Mouse (Mus musculus) liver, embryonic 11.5 days (tissue): ENCODE results near the gene Vmn1r176. TPM values are rescaled to one million over a fixed set of nuclear protein-coding genes. Genes with fewer than 3 reads are reported as not detected.
"Not testable (repeated sequence)": the region's sequence is repeated elsewhere in the genome, so short reads cannot be mapped to it uniquely, and the experiment has no call there.

Experiments
- ATAC-seq: fragments of 200-750 bp; cut with Nextera tagmentation; replicated peaks from 2 replicates; pipeline ENCODE4 v1.8.0; 2017; ENCODE audit warnings: moderate number of reproducible peaks, mild to moderate bottlenecking, moderate TSS enrichment, moderate library complexity; ENCODE audit not compliant: low FRiP score
- DNase-seq: peaks from one replicate; pipeline ENCODE4 v3.0.0-alpha.2; 2017; ENCODE audit warnings: low spot score
- H3K27ac ChIP-seq: fragments of 300-500 bp; sonication (generic); 2 replicates; pipeline ENCODE4 v1.5.1; 2014; ENCODE audit warnings: mild to moderate bottlenecking, low read depth, low read length, control low read depth
- H3K27me3 ChIP-seq: fragments of 300-500 bp; sonication (generic); replicated peaks from 2 replicates; pipeline ENCODE4 v1.6.1; 2014; ENCODE audit warnings: low read length, mixed read lengths; ENCODE audit not compliant: control insufficient read depth, insufficient read depth
- H3K36me3 ChIP-seq: fragments of 300-500 bp; sonication (generic); 2 replicates; pipeline ENCODE4 v1.6.1; 2014; ENCODE audit warnings: mild to moderate bottlenecking, low read length, moderate library complexity, mixed read lengths; ENCODE audit not compliant: control insufficient read depth, insufficient read depth
- H3K4me1 ChIP-seq: fragments of 300-500 bp; sonication (generic); replicated peaks from 2 replicates; pipeline ENCODE4 v1.6.1; 2014; ENCODE audit warnings: low read length, mixed read lengths; ENCODE audit not compliant: control insufficient read depth, insufficient read depth
- H3K4me2 ChIP-seq: fragments of 300-500 bp; sonication (generic); 2 replicates; pipeline ENCODE4 v1.6.1; 2014; ENCODE audit warnings: mild to moderate bottlenecking, control low read depth, moderate library complexity
- H3K4me3 ChIP-seq: fragments of 300-500 bp; sonication (generic); 2 replicates; pipeline ENCODE4 v1.5.1; 2014; ENCODE audit warnings: low read depth, low read length, control low read depth
- H3K9ac ChIP-seq: fragments of 300-500 bp; sonication (generic); 2 replicates; pipeline ENCODE4 v1.6.1; 2014; ENCODE audit warnings: low read depth, low read length, control low read depth
- H3K9me3 ChIP-seq: fragments of 300-500 bp; sonication (generic); 2 replicates; pipeline ENCODE4 v1.6.1; 2016; ENCODE audit warnings: low read length, inconsistent platforms, mixed read lengths; ENCODE audit not compliant: control insufficient read depth
- WGBS: fragments of 180-500 bp; shearing (Covaris S2); extraction: QIAGEN DNeasy Blood & Tissue Kit; methylation state at CpG from one replicate; pipeline ENCODE4 v1.1.7; 2014; 5-methylcytosine and 5-hydroxymethylcytosine counted together
- polyA plus RNA-seq: library from polyadenylated mRNA; unstranded; fragments of >200 nt; fragmentation: Nextera tagmentation; extraction: Ambion mirVana; gene quantifications from 2 replicates; pipeline ENCODE4 v1.2.1, GENCODE M21; 2014

Gene Vmn1r176
- not detected in 2 replicates for polyA plus RNA-seq

DNA sequence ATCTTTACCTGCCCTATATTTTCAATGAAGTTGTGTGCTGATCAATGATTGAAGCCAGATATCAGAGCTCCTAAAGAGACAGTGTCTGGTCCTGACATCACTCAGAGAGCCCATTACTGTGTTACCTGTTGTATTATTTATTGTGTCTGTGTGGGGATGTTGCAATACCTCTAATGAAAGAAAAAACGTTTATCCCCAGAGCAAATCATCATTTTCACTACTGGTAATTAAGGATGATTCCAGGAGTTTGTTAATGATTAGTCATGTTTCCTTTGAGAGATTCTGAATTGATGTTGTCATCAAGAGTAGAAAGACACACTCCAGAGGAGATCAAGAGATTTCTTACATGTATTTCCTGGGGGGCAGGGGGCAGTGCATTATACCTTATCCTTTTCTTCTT lies at the start of gene Vmn1r176:
Vmn1r176 (minus strand) TSS at position 101 of the 400 bp plus-strand sequence.
- H3K4me1 ChIP-seq, H3K4me2 ChIP-seq, H3K9ac ChIP-seq, H3K9me3 ChIP-seq, H3K36me3 ChIP-seq, H3K27me3 ChIP-seq, DNase-seq, H3K4me3 ChIP-seq, H3K27ac ChIP-seq, ATAC-seq: not testable (repeated sequence)
- WGBS, result no CpG with 5 or more reads among the region's 1 CpGs

DNA sequence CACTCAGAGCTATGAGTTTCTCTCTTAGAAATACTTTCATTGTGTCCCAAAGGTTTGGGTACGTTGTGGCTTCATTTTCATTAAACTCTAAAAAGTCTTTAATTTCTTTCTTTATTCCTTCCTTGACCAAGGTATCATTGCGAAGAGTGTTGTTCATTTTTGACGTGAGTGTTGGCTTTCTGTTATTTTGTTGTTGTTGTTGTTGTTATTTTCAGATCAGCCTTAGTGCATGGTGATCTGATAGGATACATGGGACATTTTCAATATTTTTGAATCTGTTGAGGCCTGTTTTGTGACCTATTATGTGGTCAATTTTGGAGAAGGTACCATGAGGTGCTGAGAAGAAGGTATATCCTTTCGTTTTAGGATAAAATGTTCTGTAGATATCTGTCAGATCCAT lies 39.7 kb upstream of the Vmn1r176 start:
- WGBS, result 72% methylated on average over 3 of the region's 4 CpGs
- not testable (repeated sequence) for H3K27me3 ChIP-seq, H3K27ac ChIP-seq, ATAC-seq, H3K36me3 ChIP-seq, H3K4me2 ChIP-seq, DNase-seq, H3K9ac ChIP-seq, H3K4me1 ChIP-seq, H3K4me3 ChIP-seq, H3K9me3 ChIP-seq

DNA sequence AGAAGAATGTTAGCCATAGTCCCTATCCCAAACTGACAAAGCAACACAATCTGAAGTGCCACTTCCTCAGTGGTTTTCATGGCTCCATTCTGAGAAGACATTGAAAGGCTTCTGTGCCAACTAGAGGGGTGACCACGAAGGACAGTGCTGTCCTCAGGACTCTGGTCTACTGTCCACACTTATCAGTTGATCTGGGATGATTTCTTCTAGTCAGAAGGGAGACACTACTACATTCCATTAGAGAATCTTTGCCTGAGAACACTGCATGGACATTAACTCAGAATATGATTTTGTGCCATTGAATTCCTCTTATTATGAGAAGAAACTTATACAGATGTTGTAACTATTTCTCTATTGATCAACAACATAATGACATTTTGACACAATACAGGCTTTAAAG lies 29.2 kb upstream of the Vmn1r176 start, which contains the start of gene Vmn1r177:
Vmn1r177 (minus strand) TSS at position 101 of the 400 bp plus-strand sequence.
- WGBS, result 16% methylated on average over 1 of the region's 1 CpGs
- not testable (repeated sequence) for H3K4me3 ChIP-seq

DNA sequence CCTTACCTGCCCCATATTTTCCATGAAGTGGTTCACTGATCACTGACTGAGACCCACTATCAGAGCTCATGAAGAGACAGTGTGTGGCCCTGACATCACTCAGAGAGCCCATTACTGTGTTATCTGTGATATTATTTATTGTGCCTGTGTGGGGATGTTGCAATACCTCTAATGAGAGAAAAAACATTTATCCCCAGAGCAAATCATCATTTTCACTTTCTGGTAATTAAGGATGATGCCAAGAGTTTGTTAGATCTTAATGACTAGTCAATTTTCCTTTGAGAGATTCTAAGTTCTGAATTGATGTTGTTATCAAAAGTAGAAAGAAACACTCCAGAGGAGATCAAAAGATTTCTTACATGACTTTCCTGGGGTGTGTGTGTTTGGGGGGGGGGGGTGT lies 26.6 kb downstream of the Vmn1r176 start, which contains the start of gene Vmn1r175:
Vmn1r175 (minus strand) TSS at position 101 of the 400 bp plus-strand sequence.
- not testable (repeated sequence) for H3K4me3 ChIP-seq, DNase-seq, ATAC-seq

More for the DNA sequence above, 29.2 kb upstream of the Vmn1r176 start, which contains the start of gene Vmn1r177:
- not testable (repeated sequence) for H3K36me3 ChIP-seq, H3K4me1 ChIP-seq, H3K4me2 ChIP-seq, H3K27ac ChIP-seq, ATAC-seq, H3K27me3 ChIP-seq, H3K9ac ChIP-seq, H3K9me3 ChIP-seq, DNase-seq

DNA sequence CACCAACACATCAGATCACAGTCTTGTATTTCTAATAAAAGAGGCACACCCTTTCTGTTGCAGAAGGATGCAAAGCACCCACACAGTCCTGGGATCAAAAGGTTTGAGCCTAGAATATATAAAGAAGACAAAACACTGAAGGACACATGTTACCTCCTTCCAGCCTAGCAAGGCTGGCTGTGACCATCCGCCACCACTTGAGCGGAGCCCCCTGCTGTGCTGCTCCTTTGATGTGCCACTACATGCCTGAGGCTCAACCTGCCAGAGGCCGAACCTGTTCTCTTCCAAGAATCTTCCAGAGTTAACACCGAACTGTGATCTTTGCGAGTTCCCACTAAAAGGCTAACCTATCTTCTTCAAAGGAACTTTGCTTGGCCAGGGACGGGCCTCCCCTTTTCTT lies 52.6 kb downstream of the Vmn1r176 start:
- no peaks in the 10 kb centered on the region for H3K27me3 ChIP-seq
- no peak for ATAC-seq
- no peak for DNase-seq
- H3K4me2 ChIP-seq, result no peak overlapping the region
- H3K27ac ChIP-seq, result no peak overlapping the region
- no peak overlapping the region for H3K4me3 ChIP-seq
- no peaks in the 10 kb centered on the region for H3K4me1 ChIP-seq
- H3K36me3 ChIP-seq, result no peaks in the 10 kb centered on the region
- no peak overlapping the region for H3K9ac ChIP-seq
- H3K9me3 ChIP-seq, result peaks cover 16% of the 10 kb centered on the region
- 73% methylated on average over 6 of the region's 6 CpGs for WGBS

More for the DNA sequence above, 26.6 kb downstream of the Vmn1r176 start, which contains the start of gene Vmn1r175:
- not testable (repeated sequence) for H3K4me2 ChIP-seq, H3K27me3 ChIP-seq, H3K4me1 ChIP-seq, H3K27ac ChIP-seq, H3K9ac ChIP-seq, H3K9me3 ChIP-seq, H3K36me3 ChIP-seq

Other genes starting within 250 kb of the Vmn1r176 start
- gene Vmn1r170, start 231.2 kb downstream of the Vmn1r176 start, polyA plus RNA-seq, result not detected in 2 replicates
- not detected in 2 replicates for gene Vmn1r171, start 206.7 kb downstream of the Vmn1r176 start, polyA plus RNA-seq
- not detected in 2 replicates for gene Vmn1r172, start 179.1 kb downstream of the Vmn1r176 start, polyA plus RNA-seq
- gene Vmn1r173, start 136.7 kb downstream of the Vmn1r176 start, polyA plus RNA-seq, result not detected in 2 replicates
- not detected in 2 replicates for gene Vmn1r174, start 85.1 kb downstream of the Vmn1r176 start, polyA plus RNA-seq
- not detected in 2 replicates for gene Vmn1r175, start 26.7 kb downstream of the Vmn1r176 start, polyA plus RNA-seq
- not detected in 2 replicates for gene Vmn1r177, start 29.1 kb upstream of the Vmn1r176 start, polyA plus RNA-seq
- gene Vmn1r178, start 54.6 kb upstream of the Vmn1r176 start, polyA plus RNA-seq, result not detected in 2 replicates
- gene Vmn1r179, start 89.6 kb upstream of the Vmn1r176 start, polyA plus RNA-seq, result not detected in 2 replicates
- not detected in 2 replicates for gene Vmn1r180, start 113.3 kb upstream of the Vmn1r176 start, polyA plus RNA-seq
- not detected in 2 replicates for gene Vmn1r181, start 137.2 kb upstream of the Vmn1r176 start, polyA plus RNA-seq
- gene V1rd19, start 164.3 kb upstream of the Vmn1r176 start, polyA plus RNA-seq, result not detected in 2 replicates
- gene Vmn1r183, start 215.9 kb upstream of the Vmn1r176 start, polyA plus RNA-seq, result not detected in 2 replicates
- 19.8 and 22.4 TPM in 2 replicates for gene Zfp180, start 244.6 kb upstream of the Vmn1r176 start, polyA plus RNA-seq